ENCODE assay signal across 12 mouse cellular contexts in genomic region chr4:67607166-67607565, GRCm38 (mm10).
A peak's percentile ranks its signal among the peaks of the same experiment; 100 is the strongest.
DNase-seq lines count a peak whose midpoint lies in the region.
"Had no signal": no experiment of that assay in that cellular context is flagged by ENCODE, and none has a peak within 500 bp of the region (broad histone marks: within the 10 kb centered on the region; RNA-seq: fewer than 3 reads in every experiment).

No protein-coding gene starts in this region.

- DNase-seq in cerebellum, postnatal 14 days, result peak; percentile 33
- DNase-seq in cerebellum, adult 8-10 months, result no peak
- peak; percentile 45 for DNase-seq in left cerebral cortex, postnatal 4 days
- no peak for DNase-seq in left cerebral cortex, adult 8-10 months (ENCODE audit: low spot score in 2 of 2)
- DNase-seq: adrenal gland, adult 2 months; adrenal gland, postnatal 10 days; adrenal gland, postnatal 25 days; cerebellum, adult 11-12 months; cerebellum, adult 2 months; cerebellum, adult 9-11 months; cerebellum, postnatal 36 days; embryo, embryonic 11 days had no signal

- intact Hi-C loops in left cerebral cortex, postnatal 4 days (cut with DNase I), result no loop called here

Comparison
In these comparisons a context has a peak if more than half of its experiments do, and no peak if none do; other contexts are left out.
1. DNase-seq: peak in cerebellum, postnatal 14 days (2 of 2) and left cerebral cortex, postnatal 4 days (single experiment); none in cerebellum, adult 8-10 months (single experiment) and left cerebral cortex, adult 8-10 months (0 of 2).